Mouse (Mus musculus): ENCODE data around the gene Gbe1. TPM values are rescaled to one million over a fixed set of nuclear protein-coding genes. Genes with fewer than 3 reads are reported as not detected.

Gene Gbe1
- total RNA-seq, 1 experiment from 2014 or later, result 60.7 TPM

GRCm38 (mm10) chr16:70585964-70586363 is 272.2 kb downstream of the Gbe1 start:
- DNase-seq, result no peak

DNA sequence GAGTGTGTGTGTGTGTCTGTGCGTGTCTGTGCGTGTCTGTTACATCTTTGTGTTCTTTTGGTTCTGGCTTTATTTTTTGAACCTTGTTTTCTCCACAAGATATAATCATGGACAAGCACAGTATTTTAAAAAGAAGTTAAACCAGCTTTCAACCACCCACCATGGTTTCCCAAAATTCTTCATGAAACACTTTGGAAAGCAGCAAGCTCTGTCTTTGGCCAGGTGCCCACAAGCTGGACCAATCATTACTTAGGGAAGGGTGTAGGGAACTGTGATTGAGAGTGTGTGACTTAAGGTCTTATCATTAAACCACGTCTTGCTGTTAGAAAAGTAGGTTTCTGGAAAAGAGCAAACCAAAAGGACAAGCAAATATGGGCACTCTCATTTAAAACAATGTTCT is 288.6 kb downstream of the Gbe1 start:
- DNase-seq, result no peak

DNA sequence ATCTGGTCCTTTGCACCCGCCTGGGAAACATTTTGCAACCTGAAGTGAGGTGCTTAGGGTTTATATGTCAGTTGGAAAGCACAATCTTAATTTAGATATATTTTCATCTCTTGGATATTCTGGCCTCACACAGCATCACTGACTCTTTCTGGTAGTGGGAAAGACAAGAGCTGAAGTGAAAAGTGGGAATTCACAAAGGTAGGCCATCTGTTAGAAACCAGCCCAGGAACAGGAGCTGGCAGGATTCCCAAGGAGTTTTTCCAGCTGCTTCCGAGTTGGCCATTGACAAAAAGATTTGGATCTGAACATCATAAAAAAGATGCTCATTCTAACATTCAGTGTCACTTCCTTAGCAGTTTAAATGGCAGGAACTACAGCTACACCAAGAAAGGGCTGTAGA is 294.6 kb downstream of the Gbe1 start:
- no peak for DNase-seq

DNA sequence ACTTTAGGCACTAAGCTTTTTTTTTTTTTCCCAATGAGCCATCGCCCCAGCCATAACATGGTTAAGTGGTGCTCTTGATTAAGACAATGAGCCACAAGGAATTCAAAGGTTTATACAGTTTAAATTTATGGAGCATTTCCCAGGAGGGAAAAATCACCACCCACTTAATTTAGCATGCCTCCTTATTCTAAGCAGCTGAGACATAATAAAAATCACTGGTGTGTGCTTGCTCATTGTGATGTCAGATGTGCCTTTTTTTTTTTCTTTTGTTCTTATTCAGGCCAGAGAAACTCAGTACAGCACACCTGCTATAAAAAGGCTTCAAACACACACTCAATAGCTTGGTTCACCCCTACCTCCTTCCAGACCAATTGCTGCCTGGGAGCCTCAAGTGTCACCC is 303.9 kb downstream of the Gbe1 start:
- DNase-seq, result no peak

- DNase-seq, result no peak
These were observed 304.4 kb downstream of the Gbe1 start for GRCm38 (mm10) chr16:70618168-70618567.
